Mouse (Mus musculus): ENCODE data around the gene Foxc1.

GRCm38 (mm10) chr13:31808804-31809420, 2.5 kb downstream of the Foxc1 start:
- TF ChIP-seq CTCF (conservative IDR thresholded peaks at IDR 0.05; ENCODE audit: insufficient read depth, insufficient read length, low read depth, low read length), result no peak
- TF ChIP-seq POLR2A (IDR thresholded peaks at IDR 0.05; ENCODE audit: low read depth, low read length), result no peak

Data from kidney, adult 2 months (tissue).